Mouse (Mus musculus) lung, postnatal 0 days (tissue): ENCODE data around the gene Kif13a.

Source experiments
- CTCF ChIP-seq: IDR thresholded peaks from 2 replicates; pipeline ENCODE4 v1.5.1; 2016; ENCODE audit warnings: antibody characterized with exemption, mild to moderate bottlenecking
- EP300 ChIP-seq: IDR thresholded peaks from 2 replicates; pipeline ENCODE4 v1.6.1; 2016; ENCODE audit warnings: antibody characterized with exemption, mild to moderate bottlenecking, control low read depth

- TF ChIP-seq EP300 = no peak
- no peak for TF ChIP-seq CTCF
Observed at GRCm38 (mm10) chr13:46898411-46898810, 31.3 kb downstream of the Kif13a start.
